Mouse (Mus musculus) left cerebral cortex, postnatal 36 days (tissue): ENCODE results near the gene Adap1. TPM values are rescaled to one million over a fixed set of nuclear protein-coding genes. Genes with fewer than 3 reads are reported as not detected.
A peak's percentile ranks its signal among the peaks of the same experiment; 100 is the strongest.
"Not testable (repeated sequence)": the region's sequence is repeated elsewhere in the genome, so short reads cannot be mapped to it uniquely, and the experiment has no call there.

ENCODE experiments used
- DNase-seq, 2 experiments: peaks; one replicate each; pipeline ENCODE4 v3.0.0; 2021 to 2022; ENCODE audit warnings: low spot score in 2 of 2, mixed read lengths in 1 of 2
- intact Hi-C: fragments of 180-260 bp; cut with DNase I; formaldehyde crosslinking; loops from one replicate; pipeline ENCODE4 v1.15.1; 2025
- total RNA-seq, 2 experiments: library from RNA; stranded (reverse); gene quantifications; 2 replicates each; pipeline ENCODE4 v1.2.3; 2021

The Adap1 gene
- total RNA-seq, 2 experiments from 2014 or later: 260 to 316 TPM

GRCm38 (mm10) chr5:139352317-139352716, 26.9 kb upstream of the Adap1 start, which contains the start of gene Cyp2w1:
TSS of gene Cyp2w1 (plus strand) at chr5:139352617.
- intact Hi-C loops: no loop called here
- no peak for DNase-seq

DNA sequence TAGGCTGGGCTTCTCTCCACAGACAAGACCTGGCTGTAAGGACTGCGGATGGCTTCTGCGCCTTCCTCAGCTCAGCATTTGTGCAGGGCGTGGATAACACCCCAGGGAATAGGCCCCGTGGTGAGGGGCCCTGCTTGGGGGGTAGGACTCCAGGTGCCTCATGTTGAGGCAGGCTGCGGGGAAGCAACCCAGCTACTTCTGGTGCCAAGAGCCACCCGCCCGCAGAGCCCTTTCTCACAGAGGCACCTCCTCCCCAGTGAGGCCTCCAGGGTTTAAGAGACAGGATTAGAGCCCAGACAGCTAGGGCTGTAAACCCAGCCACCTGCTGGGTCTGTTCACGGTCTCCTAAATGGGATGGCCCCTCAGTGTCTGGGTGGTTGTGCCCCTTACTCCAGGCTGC, 26.2 kb upstream of the Adap1 start:
- DNase-seq: no peak
- intact Hi-C loops: no loop called here

DNA sequence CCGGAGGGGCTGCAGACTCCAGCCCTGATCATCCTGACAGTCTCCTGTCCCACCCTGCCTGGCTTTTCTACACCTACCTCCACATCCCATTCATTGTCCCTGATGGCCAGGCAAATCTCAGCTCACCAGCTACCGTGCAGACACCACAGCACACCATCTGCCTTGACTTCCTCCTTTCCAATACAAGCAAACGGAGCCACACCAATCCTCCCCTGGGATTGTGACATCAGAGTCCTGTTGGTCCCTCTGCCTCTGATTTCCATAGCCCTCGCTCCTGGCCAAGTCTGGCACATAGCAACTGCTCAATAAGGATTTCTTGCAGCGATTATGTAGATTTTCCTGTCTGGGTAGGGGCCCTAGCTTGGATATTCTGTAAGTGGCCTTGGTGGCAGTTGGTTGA, 25.7 kb upstream of the Adap1 start, which contains the start of gene Cox19:
Cox19 (minus strand) TSS at position 285 of the 400 bp plus-strand sequence.
- intact Hi-C loops: no loop called here
- DNase-seq: no peak

DNA sequence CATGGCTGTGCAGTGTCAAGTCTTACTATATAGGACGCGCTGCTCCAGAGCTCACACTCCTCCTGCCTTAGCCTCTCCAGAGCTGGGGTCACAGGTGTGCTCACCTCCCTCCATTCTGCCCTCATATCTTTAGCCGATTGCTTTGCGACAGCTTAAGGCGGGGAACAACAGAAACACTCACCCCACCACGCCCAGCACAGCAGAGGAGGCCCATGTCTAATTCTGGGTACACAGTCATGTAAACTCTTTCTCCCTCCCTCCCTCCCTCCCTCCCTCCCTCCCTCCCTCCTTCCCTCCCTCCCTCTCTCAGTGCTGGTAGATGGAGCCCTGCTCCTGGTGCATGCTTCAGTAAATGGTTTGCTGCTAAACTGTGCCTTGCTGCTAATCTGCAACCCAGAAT, 24.3 kb upstream of the Adap1 start:
- no peak for DNase-seq
- intact Hi-C loops: no loop called here

DNA sequence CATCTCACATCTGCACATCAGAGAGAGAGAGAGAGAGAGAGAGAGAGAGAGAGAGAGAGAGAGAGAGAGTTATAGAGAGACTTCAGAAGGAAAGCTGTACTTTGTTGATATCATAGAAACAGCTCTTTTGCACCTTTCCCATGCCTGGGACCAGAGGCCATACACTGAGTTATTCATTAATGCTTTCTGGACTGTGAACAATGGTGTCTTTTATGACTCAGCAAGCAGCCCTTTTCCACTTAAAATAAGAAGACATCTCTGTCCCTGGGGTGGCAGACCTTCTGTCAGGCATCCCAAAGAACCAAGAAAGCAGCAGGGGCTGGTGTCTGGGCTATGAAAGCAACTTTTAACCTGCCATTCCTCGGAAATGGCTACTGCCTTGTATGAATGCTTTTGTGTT, 21.8 kb upstream of the Adap1 start:
- intact Hi-C loops: no loop called here
- DNase-seq: no peak

- no peak for DNase-seq
- intact Hi-C loops: no loop called here
Measured at GRCm38 (mm10) chr5:139345364-139345714, 19.9 kb upstream of the Adap1 start.

- intact Hi-C loops: no loop called here
- peak; percentile 90 for DNase-seq
Measured at GRCm38 (mm10) chr5:139344687-139345363, 19.4 kb upstream of the Adap1 start.

DNA sequence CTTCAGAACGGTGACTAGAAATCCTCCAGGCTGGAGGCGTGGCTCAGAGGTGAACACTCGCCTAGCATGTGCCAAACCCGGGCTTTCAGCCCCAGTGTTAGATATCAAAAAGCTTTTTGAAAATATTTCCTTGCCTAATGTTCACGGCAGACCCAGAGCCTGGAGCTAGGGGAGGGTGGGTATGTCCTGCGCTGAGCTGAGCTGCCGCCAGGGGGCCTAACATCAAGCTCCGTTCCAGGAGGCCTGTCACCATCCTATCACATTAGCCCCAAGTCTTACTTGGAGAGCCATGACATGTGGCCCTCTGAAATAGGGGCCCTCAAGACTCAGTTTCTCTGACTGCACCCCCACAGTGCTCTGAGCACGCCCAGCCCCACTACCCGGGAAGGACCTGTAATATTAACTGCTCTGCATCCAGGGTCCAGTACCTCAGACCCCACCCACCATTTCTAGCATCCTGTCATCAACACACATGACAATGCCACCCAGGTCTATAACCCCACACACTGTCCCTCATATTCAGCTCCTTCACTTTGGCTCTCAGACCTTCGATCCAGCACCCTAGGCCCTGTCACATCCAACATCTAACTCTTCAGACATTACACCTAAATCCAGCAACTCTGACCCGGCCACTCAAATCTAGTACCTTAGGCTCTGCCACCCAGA, 18.7 kb upstream of the Adap1 start:
- peak; percentile 67 to 73 for DNase-seq
- intact Hi-C loops: no loop called here

GRCm38 (mm10) chr5:139338891-139339290, 13.5 kb upstream of the Adap1 start:
- intact Hi-C loops: loop anchor here (10.0 kb wide), 1 partner anchor 406 kb away; no protein-coding TSS in a partner anchor
- no peak for DNase-seq

GRCm38 (mm10) chr5:139338403-139338802, 13.0 kb upstream of the Adap1 start:
- intact Hi-C loops: loop anchor here (10.0 kb wide), 1 partner anchor 406 kb away; no protein-coding TSS in a partner anchor
- DNase-seq: no peak

- DNase-seq: no peak
- intact Hi-C loops: loop anchor here (10.0 kb wide), 1 partner anchor 407 kb away; no protein-coding TSS in a partner anchor
Measured at GRCm38 (mm10) chr5:139337826-139338370, 12.5 kb upstream of the Adap1 start.

- no peak for DNase-seq
- intact Hi-C loops: loop anchor here (10.0 kb wide), 1 partner anchor 409 kb away; no protein-coding TSS in a partner anchor
Measured at GRCm38 (mm10) chr5:139335634-139336033, 10.2 kb upstream of the Adap1 start.

- intact Hi-C loops: loop anchor here (10.0 kb wide), 1 partner anchor 410 kb away; no protein-coding TSS in a partner anchor
Measured at GRCm38 (mm10) chr5:139334394-139334793, 9.0 kb upstream of the Adap1 start.

DNA sequence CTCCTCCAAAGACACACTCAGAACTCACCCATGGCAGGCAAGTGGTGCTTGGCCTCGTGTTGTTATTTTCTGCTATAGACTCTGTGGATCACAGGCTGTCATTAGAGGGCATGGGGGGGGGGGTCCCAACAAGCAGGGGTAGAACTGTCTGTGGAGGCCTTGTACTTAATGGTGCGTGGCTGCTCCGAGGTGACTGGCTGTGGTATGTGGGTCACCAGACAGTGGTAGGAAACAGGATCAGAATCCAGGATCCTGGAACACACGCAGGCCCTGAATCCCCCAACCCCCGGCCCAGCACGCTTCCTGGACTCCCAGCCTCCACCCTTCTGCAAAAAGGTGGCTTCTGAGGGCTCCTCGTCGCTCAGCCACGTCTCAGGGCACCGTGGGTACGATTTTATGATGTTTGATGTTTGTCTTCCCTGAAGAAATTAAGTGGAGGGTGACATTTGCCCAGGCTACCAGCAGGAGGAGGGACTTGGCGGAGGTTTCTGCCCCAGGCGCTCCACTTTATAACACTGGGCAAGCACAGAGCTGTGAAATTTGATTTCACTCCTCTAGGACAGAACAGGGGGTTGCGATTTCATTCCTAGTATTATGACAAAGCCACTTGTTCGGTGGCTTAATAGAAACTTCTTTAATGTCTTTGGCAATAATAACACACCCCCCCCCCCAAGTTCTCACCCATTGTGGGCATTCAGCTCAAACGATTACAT, 8.0 kb upstream of the Adap1 start:
- no peak for DNase-seq
- intact Hi-C loops: loop anchor here (2.0 to 10.0 kb wide), 2 partner anchors 23 to 411 kb away; no protein-coding TSS in a partner anchor

More at GRCm38 (mm10) chr5:139334394-139334793, 9.0 kb upstream of the Adap1 start:
- DNase-seq: not testable (repeated sequence)

- DNase-seq: no peak
- intact Hi-C loops: loop anchor here (2.0 to 10.0 kb wide), 2 partner anchors 24 to 412 kb away; no protein-coding TSS in a partner anchor
Measured at GRCm38 (mm10) chr5:139332590-139333272, 7.3 kb upstream of the Adap1 start.

DNA sequence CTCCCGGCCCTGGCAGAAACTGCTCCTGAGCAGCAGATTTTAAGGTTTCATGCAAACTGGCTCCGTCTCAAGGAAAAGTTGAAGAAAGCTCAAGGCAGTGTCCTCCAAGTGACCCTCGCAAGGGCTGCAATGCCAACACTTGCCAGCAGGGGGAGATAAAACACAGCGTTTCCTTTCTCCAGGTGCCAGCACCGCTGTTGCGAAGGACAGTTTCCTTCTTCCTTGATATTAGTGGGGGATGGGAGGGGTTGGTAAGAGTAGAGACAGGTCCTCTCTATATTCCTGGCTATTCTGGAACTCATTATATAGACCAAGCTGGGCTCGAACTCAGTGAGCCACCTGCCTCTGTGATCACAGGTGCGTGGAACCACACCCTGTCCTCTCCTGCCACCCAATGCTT, 6.3 kb upstream of the Adap1 start:
- intact Hi-C loops: loop anchor here (2.0 to 10.0 kb wide), 2 partner anchors 25 to 413 kb away; no protein-coding TSS in a partner anchor
- DNase-seq: peak; percentile 67 to 71

DNA sequence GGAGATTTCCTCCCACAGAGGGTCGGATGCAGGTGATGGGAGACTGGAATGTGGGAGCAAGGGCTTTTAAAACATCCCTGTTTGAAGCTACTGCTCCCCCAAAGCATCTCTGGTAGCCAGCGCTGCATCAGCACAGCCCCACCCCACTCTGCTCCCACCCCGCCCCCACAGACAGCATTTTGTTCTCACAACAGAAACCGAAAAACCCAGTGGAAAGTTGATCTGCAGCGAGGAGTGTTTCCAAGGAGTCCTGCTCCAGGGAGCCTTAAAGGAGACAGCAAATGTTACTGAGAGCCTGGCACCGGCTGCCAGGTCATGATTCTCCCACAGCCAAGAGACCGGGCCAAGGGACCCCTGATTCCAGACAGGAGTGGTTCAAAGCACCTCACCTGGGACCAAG, 5.3 kb upstream of the Adap1 start:
- intact Hi-C loops: loop anchor here (10.0 kb wide), 1 partner anchor 414 kb away; no protein-coding TSS in a partner anchor
- no peak for DNase-seq

DNA sequence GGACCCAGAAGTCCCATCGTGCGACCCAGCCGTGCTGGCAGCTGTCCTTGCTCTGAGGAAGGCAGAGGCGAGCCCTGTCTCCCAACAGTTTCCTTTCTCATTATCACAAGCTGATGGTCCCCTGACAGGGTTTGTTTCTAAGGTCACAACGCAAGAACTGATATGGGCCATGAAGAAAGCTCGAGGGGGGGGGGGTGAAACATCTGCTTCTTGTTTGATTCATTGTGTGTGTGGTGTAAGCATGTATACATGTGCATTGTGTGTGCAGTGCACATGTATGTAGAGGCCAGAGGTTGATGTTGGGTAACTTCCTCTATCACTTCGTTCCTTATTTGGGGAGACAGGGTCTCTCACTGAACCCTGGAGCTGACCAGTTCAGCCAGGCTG, 2.2 kb upstream of the Adap1 start:
- DNase-seq: no peak
- intact Hi-C loops: no loop called here

DNA sequence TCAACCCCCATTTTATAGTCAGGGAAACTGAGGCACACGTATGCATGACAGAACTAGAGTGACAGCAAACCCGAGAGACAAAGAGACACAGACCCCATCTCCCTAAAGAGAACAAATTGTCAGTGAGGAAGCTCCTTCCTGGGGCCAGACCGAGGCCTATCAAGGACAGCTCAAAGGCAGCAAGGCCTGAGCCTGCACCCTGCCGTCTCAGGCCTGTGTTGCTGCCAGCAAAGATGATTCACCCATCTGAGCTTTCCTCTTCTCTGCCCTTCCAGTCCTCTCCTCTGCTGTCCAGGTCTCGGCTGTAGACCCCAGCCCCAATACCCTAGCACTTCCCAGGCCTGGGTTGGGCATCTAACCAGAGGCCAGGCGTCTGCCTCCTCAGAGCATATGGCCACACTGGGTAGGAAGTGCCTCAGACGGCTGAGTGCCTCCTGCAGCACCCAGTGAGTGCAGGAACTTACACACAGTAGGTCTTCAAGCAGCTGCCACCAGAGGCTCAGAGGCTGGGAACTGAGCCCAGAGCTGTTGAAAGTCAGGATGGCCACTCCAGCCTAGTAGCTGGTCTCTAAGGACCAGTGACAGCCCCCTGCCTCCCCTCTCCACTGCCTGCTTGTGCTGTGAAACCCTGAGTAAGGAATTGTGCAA, 1.7 kb upstream of the Adap1 start:
- intact Hi-C loops: no loop called here
- no peak for DNase-seq
